Mouse (Mus musculus) forebrain, embryonic 14.5 days (tissue): ENCODE measurements at regions not wholly inside any gene's neighbourhood (a gene's known extent, or its start where the extent isn't known, plus 50 kb on each side); places are given as distances from the start of the nearest gene placed in this dataset.

Experiments
- ATAC-seq: fragments of 200-750 bp; cut with Nextera tagmentation; 2 replicates; pipeline ENCODE4 v1.8.0; 2017; ENCODE audit warnings: mild to moderate bottlenecking, moderate library complexity
- DNase-seq: peaks from one replicate; pipeline ENCODE4 v3.0.0-alpha.2; 2015; ENCODE audit warnings: low spot score
- H3K27ac ChIP-seq: fragments of 300-500 bp; sonication (generic); 2 replicates; pipeline ENCODE4 v1.5.1; 2014; ENCODE audit warnings: low read depth, mild to moderate bottlenecking, control low read depth, low read length, moderate library complexity
- H3K27me3 ChIP-seq: fragments of 300-500 bp; sonication (generic); replicated peaks from 2 replicates; pipeline ENCODE4 v1.6.1; 2014; ENCODE audit warnings: low read length, control low read depth, mixed read lengths; ENCODE audit not compliant: control insufficient read depth, insufficient read depth
- H3K36me3 ChIP-seq: fragments of 300-500 bp; sonication (generic); 2 replicates; pipeline ENCODE4 v1.6.1; 2014; ENCODE audit warnings: low read length, control low read depth; ENCODE audit not compliant: control insufficient read depth, insufficient read depth
- H3K4me1 ChIP-seq: fragments of 300-500 bp; sonication (generic); 2 replicates; pipeline ENCODE4 v1.6.1; 2014; ENCODE audit warnings: antibody characterized with exemption, low read length, control low read depth; ENCODE audit not compliant: control insufficient read depth, insufficient read depth
- H3K4me2 ChIP-seq: fragments of 300-500 bp; sonication (generic); 2 replicates; pipeline ENCODE4 v1.6.1; 2014; ENCODE audit warnings: mild to moderate bottlenecking, control low read depth, low read length
- H3K4me3 ChIP-seq: fragments of 300-500 bp; sonication (generic); 2 replicates; pipeline ENCODE4 v1.5.1; 2014; ENCODE audit warnings: low read depth, low read length, control low read depth
- H3K9ac ChIP-seq: fragments of 300-500 bp; sonication (generic); 2 replicates; pipeline ENCODE4 v1.6.1; 2014; ENCODE audit warnings: mild to moderate bottlenecking, low read length, control low read depth, moderate library complexity
- H3K9me3 ChIP-seq: fragments of 300-500 bp; sonication (generic); replicated peaks from 2 replicates; pipeline ENCODE4 v1.6.1; 2016; ENCODE audit warnings: low read length, control low read depth, mixed read lengths; ENCODE audit not compliant: control insufficient read depth
- WGBS: fragments of 180-500 bp; shearing (Covaris S2); extraction: QIAGEN DNeasy Blood & Tissue Kit; methylation state at CpG from one replicate; pipeline ENCODE4 v1.1.7; 2014; 5-methylcytosine and 5-hydroxymethylcytosine counted together

- no peaks in the 10 kb centered on the region for H3K9me3 ChIP-seq
- H3K27ac ChIP-seq, result no peak overlapping the region
- WGBS, result 87% methylated on average over 4 of the region's 4 CpGs
- ATAC-seq, result no peak
- no peak for DNase-seq
- H3K36me3 ChIP-seq, result no peaks in the 10 kb centered on the region
- H3K4me3 ChIP-seq, result no peak overlapping the region
- no peaks in the 10 kb centered on the region for H3K27me3 ChIP-seq
- H3K9ac ChIP-seq, result no peak overlapping the region
- peaks cover 10% of the 10 kb centered on the region; the same call in 1 of the 2 replicates for H3K4me1 ChIP-seq
- H3K4me2 ChIP-seq, result no peak overlapping the region
Measured at GRCm38 (mm10) chr2:50887954-50888353, 261.0 kb downstream of the Rnd3 start.

GRCm38 (mm10) chr2:50885924-50886315 is 263.0 kb downstream of the Rnd3 start:
- Histone ChIP-seq H3K9me3 (no peaks in the 10 kb centered on the region), H3K27me3 (no peaks in the 10 kb centered on the region), H3K36me3 (no peaks in the 10 kb centered on the region), H3K4me1 (peaks cover 10% of the 10 kb centered on the region; the same call in 1 of the 2 replicates), H3K27ac (no peak overlapping the region), H3K9ac (no peak overlapping the region), H3K4me2 (no peak overlapping the region), H3K4me3 (no peak overlapping the region)
- DNase-seq, result peak; percentile 61
- WGBS, result 13% methylated on average over 7 of the region's 7 CpGs
- ATAC-seq, result no peak; the same call in 1 of the 2 replicates

- H3K27ac ChIP-seq, result no peak overlapping the region
- no peak for DNase-seq
- H3K4me2 ChIP-seq, result no peak overlapping the region
- H3K4me1 ChIP-seq, result peaks cover 10% of the 10 kb centered on the region; the same call in 1 of the 2 replicates
- H3K27me3 ChIP-seq, result no peaks in the 10 kb centered on the region
- no peaks in the 10 kb centered on the region for H3K9me3 ChIP-seq
- H3K36me3 ChIP-seq, result no peaks in the 10 kb centered on the region
- H3K4me3 ChIP-seq, result no peak overlapping the region
- WGBS, result 70% methylated on average over 4 of the region's 4 CpGs
- no peak for ATAC-seq
- H3K9ac ChIP-seq, result no peak overlapping the region
Measured at GRCm38 (mm10) chr2:50885280-50885923, 263.5 kb downstream of the Rnd3 start.

GRCm38 (mm10) chr2:50881514-50882038 is 267.3 kb downstream of the Rnd3 start:
- Histone ChIP-seq H3K27ac (no peak overlapping the region), H3K4me2 (no peak overlapping the region), H3K4me3 (no peak overlapping the region), H3K27me3 (no peaks in the 10 kb centered on the region), H3K4me1 (no peaks in the 10 kb centered on the region; the same call in 1 of the 2 replicates), H3K9ac (no peak overlapping the region), H3K9me3 (no peaks in the 10 kb centered on the region), H3K36me3 (no peaks in the 10 kb centered on the region)
- WGBS, result 93% methylated on average over 4 of the region's 4 CpGs
- ATAC-seq, result no peak
- no peak for DNase-seq

- WGBS, result 78% methylated on average over 4 of the region's 4 CpGs
- Histone ChIP-seq H3K36me3 (no peaks in the 10 kb centered on the region), H3K27ac (no peak overlapping the region), H3K27me3 (no peaks in the 10 kb centered on the region), H3K4me3 (no peak overlapping the region), H3K4me2 (no peak overlapping the region), H3K4me1 (no peaks in the 10 kb centered on the region), H3K9me3 (no peaks in the 10 kb centered on the region), H3K9ac (no peak overlapping the region)
- ATAC-seq, result no peak
- no peak for DNase-seq
Measured at GRCm38 (mm10) chr2:50880806-50881205, 268.1 kb downstream of the Rnd3 start.

GRCm38 (mm10) chr2:50877716-50878115 is 271.2 kb downstream of the Rnd3 start:
- no peaks in the 10 kb centered on the region for H3K36me3 ChIP-seq
- 88% methylated on average over 17 of the region's 17 CpGs for WGBS
- H3K4me2 ChIP-seq, result no peak overlapping the region
- ATAC-seq (no peak), DNase-seq (peak; percentile 38)
- no peak overlapping the region for H3K9ac ChIP-seq
- H3K4me3 ChIP-seq, result no peak overlapping the region
- H3K4me1 ChIP-seq, result no peaks in the 10 kb centered on the region
- H3K27ac ChIP-seq, result no peak overlapping the region
- H3K9me3 ChIP-seq, result no peaks in the 10 kb centered on the region
- no peaks in the 10 kb centered on the region for H3K27me3 ChIP-seq

- ATAC-seq (no peak), DNase-seq (no peak)
- Histone ChIP-seq H3K9ac (no peak overlapping the region), H3K27me3 (no peaks in the 10 kb centered on the region), H3K4me3 (no peak overlapping the region), H3K9me3 (no peaks in the 10 kb centered on the region), H3K36me3 (no peaks in the 10 kb centered on the region), H3K4me2 (no peak overlapping the region), H3K4me1 (no peaks in the 10 kb centered on the region), H3K27ac (no peak overlapping the region)
- 93% methylated on average over 6 of the region's 6 CpGs for WGBS
Measured at GRCm38 (mm10) chr2:50875072-50875471, 273.8 kb downstream of the Rnd3 start.

- Histone ChIP-seq H3K4me1 (no peaks in the 10 kb centered on the region), H3K4me3 (no peak overlapping the region), H3K9ac (no peak overlapping the region), H3K4me2 (no peak overlapping the region), H3K36me3 (no peaks in the 10 kb centered on the region), H3K9me3 (no peaks in the 10 kb centered on the region), H3K27me3 (no peaks in the 10 kb centered on the region), H3K27ac (no peak overlapping the region)
- DNase-seq, result peak; percentile 32
- ATAC-seq, result no peak
- 79% methylated on average over 8 of the region's 8 CpGs for WGBS
Measured at GRCm38 (mm10) chr2:50853538-50854244, 295.2 kb downstream of the Rnd3 start.

GRCm38 (mm10) chr2:50852413-50852919 is 296.4 kb downstream of the Rnd3 start:
- Histone ChIP-seq H3K9me3 (no peaks in the 10 kb centered on the region), H3K9ac (no peak overlapping the region), H3K27me3 (no peaks in the 10 kb centered on the region), H3K4me3 (no peak overlapping the region), H3K27ac (no peak overlapping the region), H3K4me2 (no peak overlapping the region), H3K36me3 (no peaks in the 10 kb centered on the region), H3K4me1 (no peaks in the 10 kb centered on the region)
- DNase-seq (no peak), ATAC-seq (no peak)
- WGBS, result 78% methylated on average over 2 of the region's 2 CpGs
